Mouse (Mus musculus): ENCODE measurements around the gene Susd2.

Susd2 gene

DNA sequence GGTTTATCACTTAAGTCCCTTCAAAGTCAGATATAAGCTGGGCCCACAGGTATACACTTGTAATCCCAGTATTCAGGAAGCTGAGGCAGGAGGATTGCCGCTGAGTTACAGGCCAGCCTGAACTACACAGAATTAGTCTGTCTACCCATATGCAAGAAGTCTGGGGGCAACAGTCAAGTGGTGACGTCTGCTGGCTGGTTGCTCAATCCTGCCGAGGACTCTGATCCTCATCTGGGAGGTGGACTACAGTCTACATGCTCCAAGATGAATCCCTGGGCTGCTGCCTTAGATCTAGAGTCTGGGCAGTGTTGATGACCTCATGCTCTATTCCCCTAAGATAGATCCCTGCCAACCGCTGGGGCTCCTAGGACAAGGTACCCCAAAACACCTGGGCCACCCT lies 10.2 kb upstream of the Susd2 start:
- no peak for DNase-seq (ENCODE audit: low read depth, low spot score)

DNA sequence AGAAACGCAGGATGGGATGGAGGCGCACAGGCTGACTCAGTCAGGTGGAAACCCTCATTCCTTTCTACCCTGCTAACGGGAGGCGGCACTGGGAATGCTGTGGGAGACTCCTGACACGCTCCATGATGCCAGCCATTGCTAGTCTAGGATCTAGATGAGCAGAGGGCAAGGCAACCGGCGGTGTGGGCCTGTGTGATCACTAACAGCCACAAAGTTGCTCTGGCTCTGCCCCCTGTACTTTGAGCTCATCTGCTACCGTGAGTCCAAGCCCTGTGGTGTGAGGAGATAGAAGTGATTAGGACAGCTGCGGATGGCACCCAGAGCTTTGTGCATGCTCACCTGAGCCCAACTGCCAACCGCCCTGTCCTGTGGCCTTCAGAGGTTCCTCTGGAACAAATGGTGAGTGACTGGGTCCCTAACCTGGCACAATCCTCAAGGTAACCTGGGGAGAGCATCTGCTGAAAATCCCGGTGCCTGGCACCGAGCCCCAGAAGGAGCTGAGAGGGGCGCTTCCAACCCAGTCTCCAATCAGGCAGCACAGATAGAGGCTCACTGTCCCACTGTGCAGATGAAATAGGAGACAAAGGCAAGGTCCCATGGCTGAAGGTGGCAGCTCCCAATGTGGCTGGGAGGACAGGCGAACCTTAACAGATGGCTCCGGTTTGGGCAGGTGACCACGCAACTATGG lies 7.7 kb upstream of the Susd2 start:
- no peak for DNase-seq (ENCODE audit: low read depth, low spot score)

DNA sequence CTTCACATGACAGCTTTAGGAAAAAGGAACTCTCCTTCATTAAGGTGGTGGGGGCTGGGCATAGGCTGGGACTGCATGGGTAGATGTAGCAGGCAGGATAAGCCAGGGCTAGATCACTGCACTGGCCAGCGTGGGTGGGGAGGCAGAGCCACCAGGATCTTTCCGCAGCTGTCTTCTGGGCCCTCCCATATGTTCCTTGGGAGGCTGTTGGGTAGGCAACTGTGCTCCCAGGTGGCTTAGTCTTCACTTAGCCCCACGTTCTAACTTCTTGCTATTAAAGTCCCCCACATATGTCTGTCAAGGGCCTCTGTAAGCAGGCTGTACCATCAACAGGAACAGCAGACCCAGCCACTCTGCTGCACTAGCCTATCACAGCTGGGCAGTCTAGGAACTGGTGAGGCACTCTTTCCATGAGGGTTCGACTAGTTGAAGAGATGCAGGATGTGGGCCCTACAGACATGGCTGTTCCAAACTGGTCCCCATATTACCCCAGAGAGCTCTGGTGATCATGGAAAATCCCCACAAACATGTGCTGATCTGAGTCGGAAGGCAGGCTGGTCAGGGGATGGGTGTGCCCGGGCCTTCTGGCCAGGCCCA lies 6.6 kb upstream of the Susd2 start:
- no peak for DNase-seq (ENCODE audit: low read depth, low spot score)

DNA sequence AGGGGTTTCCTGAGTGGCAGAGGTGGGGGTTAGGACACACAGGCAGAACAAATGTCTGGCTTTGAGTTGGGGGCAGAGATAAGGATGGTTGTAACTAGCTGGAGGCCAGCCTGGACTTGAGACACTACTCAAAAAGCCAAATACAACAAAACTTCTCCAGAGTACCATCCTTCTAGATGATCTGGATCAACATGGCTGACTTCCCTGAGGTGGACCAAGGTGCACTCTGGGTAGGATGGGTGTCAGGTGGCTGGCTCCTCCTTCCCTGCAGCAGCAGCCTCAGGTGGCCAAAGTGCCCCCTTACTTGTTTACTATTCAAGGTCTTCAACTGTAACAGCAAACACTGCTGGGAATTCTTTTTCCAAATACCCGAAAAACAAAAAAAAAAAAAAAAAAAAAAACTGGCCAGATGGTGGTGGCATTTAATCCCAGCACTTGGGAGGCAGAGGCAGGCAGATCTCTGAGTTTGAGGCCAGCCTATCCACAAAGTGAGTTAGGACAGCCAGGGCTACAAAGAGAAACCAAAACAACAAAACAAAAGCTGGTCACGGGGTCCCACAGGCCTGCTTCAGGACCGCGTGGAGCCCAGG lies 5.7 kb upstream of the Susd2 start:
- DNase-seq (ENCODE audit: low read depth, low spot score) = no peak

DNA sequence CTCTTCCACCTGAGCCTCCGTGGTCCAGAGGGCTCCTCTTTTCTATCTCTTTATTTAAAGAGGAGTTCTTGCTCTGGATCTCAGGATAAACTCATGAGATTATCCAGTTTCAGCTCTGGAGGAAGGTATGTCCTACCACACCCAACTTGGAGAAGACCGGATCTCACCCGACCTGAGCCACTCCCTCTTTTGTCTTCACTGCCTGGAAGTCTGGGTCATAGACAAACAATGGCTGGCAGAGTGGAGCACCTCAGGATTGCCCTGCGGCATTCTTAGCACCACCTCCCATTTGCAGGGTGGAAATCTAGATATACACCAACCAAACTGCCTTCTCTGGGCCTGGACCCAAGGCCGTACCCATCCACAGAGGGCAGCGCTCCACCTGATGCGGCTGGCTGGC lies 5.2 kb upstream of the Susd2 start:
- DNase-seq (ENCODE audit: low read depth, low spot score) = peak; percentile 61

DNA sequence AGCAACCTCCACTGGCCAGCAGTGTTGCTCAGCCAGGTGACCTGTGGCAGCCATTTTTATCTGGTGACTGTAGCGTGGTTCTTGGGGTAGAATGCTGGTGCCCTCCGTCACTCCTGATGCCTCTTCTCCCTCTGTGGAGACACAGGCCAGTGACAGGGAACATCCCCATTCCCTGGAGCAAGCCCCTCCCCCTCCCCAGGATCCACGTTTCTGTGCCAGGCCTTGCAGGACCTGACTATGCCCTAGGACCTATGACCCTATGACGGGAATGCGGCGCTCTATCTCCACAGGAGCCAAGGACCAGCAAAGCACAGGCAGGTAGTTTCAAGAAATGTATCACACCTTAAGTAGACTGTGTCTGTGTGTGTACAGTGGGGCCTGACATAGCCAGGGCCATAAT lies 4.3 kb upstream of the Susd2 start:
- no peak for DNase-seq (ENCODE audit: low read depth, low spot score)

DNA sequence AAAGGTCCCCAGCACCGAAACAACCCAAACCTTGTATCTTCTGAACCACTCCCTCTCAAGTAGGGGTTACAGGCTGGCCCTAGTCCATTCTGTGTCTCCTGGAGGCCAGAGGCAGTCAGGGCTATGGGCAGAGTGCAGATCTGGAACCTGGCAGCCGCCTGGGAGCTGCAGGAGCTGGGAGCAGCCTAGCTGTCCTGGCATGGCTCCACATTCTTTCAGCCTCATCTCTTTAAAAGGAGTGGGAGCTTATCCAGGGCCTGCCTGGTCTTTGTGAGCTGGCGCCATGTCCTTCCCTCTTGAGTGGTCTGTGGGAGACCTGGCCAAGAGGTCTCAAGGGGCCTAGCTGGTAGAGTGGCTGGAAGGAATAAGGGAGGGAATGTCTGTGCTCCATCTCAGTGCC lies 3.6 kb upstream of the Susd2 start:
- no peak for DNase-seq (ENCODE audit: low read depth, low spot score)

DNA sequence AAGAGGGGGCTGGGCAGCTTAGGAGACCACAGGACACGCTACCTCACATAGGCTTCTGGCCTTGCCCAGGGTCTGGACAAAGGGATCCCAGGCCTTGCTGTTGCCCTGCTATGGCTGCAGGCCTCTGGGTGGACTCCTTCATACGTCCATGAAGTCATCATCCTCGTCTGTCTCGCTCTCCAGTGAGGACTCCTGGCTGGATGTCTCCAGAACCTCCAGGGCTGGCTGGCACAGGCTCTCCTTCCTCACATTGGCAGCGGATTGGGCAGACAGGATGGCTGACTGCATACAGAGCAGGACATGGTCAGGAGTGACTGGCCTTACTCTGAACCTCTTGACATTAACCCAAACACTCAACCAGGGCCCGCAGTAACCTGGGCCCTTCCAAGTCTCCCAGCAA lies 2.6 kb upstream of the Susd2 start:
- no peak for DNase-seq (ENCODE audit: low read depth, low spot score)

DNA sequence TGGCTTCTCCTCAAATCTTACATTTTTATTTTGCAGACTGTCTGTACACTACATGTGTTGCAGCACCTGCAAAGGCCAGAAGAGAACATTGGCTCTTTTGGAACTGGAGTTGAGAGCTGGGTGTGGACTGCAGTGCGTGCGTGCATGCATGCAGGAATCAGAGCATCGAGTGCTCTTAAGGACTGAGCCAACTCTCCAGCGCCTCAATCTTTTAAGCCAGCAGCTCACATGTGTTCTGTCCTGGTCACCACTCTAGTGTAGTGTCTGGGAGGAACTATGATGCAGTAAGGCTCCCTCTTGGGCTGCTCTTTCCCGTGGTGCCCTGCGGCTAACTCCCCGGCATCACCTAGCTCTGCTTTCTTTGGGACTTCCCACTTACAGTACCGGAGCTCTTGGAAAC lies 1.8 kb upstream of the Susd2 start:
- DNase-seq (ENCODE audit: low read depth, low spot score) = no peak

DNA sequence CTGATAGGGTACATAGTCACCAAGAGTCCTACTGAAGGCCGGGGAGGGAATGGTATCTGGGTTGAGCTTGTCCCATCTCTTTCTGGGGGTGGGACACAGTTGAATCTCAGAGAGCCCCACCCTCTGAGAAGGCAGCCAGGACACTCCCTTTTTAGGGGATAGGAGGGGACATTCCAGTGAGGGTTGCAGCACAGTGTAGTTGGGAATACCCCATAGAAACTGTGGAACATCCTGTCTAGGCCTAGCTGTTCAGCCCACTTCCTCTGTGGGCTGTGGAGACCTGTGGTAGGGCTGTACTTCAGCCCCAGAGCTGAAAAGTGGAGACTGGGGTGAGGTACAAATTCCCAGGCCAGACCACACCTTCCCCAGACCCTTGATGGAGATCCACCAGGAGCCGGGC lies 917 bp downstream of the Susd2 start:
- DNase-seq (ENCODE audit: low read depth, low spot score) = no peak

DNA sequence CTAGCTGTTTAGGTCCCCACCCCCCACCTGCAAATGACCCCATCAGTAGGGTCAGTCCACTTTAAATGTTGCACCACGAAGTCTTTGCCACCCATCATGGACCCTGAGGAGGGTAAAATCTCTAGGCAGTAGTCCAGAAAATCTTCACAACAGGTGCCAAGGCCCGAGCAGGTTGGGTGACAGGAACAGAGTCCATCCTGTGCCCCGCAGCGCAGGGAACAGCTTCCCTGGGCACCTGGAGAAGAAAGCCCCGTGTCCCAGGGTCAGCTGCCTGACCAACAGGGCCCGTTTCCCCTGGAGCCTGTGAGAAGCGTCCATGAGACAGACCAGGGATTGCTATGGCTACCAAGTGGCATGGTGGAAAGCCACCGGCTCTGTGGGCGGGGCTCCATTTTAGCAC lies 1.4 kb downstream of the Susd2 start:
- DNase-seq (ENCODE audit: low read depth, low spot score) = no peak

DNA sequence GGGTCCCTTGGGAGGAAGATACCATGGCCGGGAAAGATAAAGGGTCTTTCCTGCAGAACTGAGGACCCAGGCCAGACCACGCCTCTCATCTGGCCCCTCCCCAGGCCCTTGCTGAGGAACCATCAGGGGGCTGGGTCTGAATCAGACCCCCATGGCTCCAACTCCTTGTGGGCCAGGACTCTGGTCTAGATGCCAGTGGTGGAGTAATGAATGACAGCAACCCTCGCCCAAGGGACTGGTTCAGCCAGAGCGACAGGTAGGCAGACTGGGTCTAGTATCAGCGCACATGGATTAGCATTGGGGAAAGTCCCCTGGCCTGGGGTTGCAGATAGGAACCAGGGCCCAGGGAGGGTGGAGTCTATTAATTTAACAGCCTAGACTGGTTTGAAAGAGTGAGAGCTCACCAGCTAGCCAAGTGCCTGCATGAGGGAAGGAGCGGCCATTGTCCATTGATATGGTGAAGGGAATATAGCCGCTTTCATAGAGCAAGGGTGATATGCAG lies 2.0 kb downstream of the Susd2 start:
- DNase-seq (ENCODE audit: low read depth, low spot score) = no peak

DNA sequence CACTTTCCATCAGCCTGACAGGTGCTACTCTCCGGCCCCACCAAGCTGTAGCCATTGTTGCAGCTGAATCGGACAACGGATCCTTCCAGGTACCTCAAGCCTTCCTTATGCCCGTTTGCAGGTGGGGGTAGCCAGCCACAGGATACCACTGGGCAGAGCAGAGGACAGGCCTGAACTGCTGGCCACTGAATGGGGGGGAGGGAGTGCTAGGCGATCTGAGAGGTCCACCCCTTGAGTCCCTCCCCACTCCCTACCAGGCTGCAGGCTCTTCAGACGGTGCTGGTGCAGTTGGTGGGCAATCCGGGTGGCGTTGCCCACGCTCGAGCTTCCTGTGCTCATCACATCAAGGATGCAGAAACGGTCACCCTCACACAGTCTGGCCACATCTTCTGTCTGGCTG lies 6.1 kb downstream of the Susd2 start:
- no peak for DNase-seq (ENCODE audit: low read depth, low spot score)

DNA sequence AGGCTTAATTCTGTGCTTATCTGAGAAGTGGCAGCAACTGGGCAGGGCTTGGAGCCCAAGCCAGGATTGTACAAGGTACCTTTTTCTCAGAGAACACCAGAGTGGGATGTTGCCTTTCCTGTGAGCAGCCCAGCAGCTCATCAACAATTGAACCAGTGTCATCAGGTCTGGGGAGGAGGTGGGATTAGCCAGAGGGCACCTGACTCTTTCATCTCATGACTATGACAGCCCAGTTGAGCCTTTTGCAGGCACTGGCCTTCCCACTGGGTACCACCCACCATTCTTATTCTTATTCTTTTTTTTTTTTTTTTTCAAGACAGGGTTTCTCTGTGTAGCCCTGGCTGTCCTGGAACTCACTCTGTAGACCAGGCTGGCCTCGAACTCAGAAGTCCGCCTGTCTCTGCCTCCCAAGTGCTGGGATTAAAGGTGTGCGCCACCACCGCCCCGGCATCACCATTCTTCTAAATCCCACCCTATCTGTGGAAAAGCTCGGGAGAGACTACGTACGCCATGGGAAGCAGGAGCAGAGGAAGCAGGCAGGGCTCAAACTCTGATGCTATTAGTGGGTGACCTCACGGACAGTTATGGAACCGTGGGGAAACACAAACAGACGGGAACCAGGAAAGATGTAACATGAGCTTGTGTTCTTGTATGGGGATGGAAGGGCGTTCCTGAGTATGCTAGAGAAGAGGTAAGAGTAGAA lies 7.6 kb downstream of the Susd2 start:
- no peak for DNase-seq (ENCODE audit: low read depth, low spot score)

DNA sequence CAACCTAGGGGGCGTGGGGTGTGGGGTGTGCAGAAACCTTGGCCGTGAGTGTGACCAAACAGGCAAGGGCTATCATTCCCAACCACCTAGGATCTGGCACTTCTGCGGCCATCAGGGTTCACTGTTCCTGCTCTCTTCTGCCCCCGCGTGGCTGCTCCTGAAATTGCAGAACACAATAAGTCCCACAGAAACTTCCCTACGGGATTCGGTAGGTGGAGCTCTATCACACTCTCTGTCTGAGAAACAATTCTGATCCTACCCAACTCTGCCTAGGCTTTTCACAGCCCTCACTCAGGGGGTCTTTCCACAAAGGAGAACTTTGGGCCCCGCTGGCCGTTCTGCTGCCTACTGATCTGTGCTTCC lies 8.1 kb downstream of the Susd2 start:
- DNase-seq (ENCODE audit: low read depth, low spot score) = peak; percentile 70

DNA sequence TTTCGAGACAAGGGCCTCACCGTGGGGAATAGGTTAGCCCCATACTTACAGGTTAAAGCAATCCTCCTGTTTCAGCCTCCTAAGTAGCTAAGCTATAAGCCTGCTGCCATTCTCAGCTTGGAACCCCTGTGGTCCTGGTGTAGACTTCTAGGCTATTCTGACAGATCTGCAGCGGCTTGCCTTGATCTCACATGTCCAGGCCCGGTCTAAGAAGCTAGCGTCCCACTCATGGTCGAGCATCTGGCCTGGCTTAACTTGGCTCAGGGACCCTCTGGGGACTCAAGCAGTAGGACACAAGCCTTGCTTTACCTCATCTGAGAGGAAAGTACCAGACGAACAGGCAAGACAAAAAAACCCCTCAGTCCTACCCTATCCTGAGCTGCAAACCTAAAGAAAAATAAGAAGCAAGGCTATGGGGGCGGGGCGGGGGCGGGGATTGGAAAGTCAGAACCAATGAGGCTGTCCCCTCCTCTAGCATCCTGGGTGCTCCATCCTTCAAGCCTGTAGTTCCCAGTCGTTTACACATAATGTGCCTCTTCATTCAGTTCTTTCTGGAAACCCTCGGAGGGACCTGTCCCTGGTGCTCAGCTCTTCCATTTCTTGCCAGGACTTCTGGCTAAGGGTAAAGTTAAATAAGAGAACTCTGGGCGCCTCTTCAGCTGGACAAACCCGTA lies 8.7 kb downstream of the Susd2 start:
- DNase-seq (ENCODE audit: low read depth, low spot score) = no peak

DNA sequence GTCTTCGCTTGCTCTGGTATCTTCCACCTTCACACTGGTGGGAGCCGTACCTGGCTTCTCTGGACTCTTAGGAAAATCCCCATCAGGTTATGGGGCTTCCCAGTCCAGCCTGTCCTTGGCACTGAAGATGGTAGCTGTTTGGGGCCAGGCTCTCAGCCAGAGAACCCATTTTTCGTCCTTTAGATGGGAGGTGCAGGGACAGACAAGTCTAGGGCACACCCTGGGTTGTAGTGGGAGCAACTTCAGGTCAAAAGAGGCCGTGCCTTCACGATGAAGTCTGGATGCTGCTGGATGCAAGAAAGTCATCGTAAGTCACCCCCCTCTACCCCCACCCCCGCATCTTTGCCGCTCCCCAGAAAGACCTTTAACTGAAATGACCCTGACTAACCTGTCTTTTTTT lies 9.2 kb downstream of the Susd2 start:
- DNase-seq (ENCODE audit: low read depth, low spot score) = no peak

DNA sequence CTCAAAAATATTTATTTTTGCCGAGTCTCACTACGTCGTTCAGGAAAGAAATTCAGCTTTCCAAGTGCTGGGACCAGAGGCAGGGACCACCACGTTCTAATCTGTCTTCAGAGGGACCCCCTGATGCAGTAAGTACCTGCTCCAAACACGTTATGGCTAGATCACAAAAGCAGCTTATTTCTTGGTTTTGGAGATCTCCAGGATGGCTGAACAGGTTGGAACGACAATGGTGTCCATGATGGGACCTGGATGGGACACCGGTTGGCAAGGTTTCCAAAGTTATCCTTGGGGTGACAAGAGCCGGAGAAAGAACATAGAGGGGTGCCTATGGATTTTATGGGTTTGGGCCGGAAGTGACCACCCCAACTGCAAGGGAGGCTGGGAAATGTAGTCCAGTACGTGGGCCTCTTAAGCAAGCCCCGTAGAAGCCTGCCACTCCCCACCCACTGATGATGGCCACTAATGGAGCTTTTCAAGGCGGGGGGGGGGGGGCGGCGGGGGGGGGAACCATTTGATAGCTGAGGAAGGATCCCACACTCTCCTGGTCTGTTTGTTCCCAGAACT lies 10.2 kb downstream of the Susd2 start:
- DNase-seq (ENCODE audit: low read depth, low spot score) = no peak

DNA sequence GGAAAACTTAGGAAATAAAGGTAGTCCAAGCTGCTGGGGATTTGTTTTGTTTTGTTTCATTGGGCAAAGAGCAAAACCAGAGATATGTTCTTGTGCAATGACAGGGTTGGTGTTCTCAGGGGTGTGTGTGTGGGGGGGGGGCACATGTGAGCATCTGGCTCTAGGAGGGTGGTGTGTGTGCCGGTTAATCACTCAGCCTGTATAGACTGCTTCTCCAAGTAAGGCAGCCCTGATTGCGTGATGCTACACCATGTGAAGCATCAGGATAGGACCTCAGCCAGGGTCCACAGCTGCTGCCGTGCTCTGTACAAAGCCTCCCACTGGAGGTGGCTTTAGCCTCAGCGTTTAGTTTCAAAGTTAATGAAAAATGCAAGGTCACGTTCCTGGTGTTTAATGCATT lies 10.8 kb downstream of the Susd2 start:
- no peak for DNase-seq (ENCODE audit: low read depth, low spot score)

DNA sequence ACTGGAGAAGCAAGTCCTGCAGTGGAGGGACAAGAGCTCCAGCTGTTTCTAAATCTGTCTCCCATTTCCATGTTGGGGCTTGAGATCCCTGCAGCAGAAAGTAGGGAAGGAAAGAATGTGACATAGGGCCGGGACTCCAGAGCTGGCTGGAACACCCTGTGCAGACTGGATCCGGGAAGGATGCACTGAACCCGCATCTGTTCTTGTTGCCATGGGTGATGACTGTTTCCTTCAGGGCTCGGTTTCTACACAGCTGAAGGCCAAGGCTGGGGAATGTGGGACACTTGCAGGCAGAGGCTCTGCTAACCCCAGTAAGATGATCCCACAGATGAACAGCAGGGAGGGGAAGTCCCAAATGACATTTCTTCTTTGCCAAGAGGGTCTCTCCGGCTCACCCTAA lies 11.2 kb downstream of the Susd2 start:
- no peak for DNase-seq (ENCODE audit: low read depth, low spot score)

DNA sequence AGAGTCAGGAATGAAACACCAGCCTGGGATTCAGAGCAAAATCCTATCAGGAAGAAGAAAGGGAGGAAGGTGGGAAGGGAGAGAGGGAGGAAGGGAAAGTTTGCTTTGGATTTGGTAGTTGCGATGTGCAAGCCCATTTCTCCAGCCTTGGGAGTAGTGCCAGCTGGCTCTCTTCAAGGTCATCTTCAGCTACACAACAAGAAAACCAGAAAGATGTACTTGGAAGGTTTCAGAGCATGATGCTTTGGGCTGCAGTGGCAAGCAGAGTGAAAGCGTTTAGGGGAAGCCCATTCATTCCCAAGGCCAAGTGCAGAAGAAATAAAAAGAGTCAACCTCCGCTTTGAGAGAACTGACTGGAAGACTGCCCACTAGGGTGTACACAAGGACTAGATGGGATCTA lies 16.3 kb downstream of the Susd2 start:
- no peak for DNase-seq (ENCODE audit: low read depth, low spot score)

DNA sequence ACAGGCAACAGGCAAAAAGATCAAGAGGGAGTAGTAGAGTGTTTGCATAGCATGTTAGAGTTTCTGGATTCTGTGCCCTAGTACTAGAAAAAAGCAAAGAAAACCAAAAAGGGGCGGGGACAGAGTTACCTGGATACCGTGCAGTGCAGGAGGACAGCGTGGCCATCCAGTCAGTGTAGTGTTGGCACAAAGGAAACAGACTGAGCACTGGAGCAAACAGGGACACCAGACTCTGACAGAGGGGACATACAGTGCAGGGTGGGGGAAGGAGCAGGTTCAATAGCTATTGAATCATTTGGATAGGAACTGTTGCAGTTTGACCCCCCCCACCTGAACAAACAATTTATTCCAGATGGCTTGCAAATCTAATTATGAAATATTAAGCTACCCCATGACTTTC lies 16.8 kb downstream of the Susd2 start:
- no peak for DNase-seq (ENCODE audit: low read depth, low spot score)

Measured in WW6 (cell line).